Mouse (Mus musculus): ENCODE data around the gene Man1a. TPM values are rescaled to one million over a fixed set of nuclear protein-coding genes. Genes with fewer than 3 reads are reported as not detected.
A peak's percentile ranks its signal among the peaks of the same experiment; 100 is the strongest.

Man1a gene
- polyA plus RNA-seq, 1 experiment from 2014 or later: 4.1 TPM

DNA sequence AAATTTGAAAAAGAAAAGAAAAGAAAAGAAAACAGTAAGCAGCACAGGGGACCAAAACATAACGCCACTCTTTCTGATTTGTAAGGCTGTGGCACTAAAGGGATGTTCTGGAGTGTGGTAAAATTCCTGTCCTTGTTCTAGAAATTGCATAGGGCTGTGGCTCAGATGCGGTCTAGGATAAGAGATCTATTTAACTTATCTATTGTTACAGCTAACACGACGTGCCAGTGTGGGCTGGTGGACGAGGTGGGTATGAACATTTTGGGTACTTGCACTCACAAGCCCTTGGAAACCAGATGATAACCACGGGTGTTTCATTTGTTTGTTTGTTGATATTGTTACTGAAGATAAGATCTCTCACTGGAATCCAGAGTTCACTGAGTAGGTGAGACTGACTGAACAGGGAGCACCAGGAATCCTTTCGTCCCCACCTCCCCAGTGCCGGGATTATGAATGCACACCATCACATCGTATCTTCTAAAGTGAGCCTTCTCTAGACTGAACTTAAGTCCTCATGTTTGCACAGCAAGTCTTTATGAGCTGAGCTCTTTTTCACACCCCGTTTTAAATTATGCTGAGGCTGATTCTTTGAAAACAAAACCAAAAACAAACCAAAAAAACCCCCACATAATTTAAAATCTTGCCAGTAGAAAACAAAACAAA lies 38.9 kb downstream of the Man1a start:
- 72% methylated on average over 10 of the region's 10 CpGs for WGBS
- no peaks in the 10 kb centered on the region for H3K36me3 ChIP-seq
- no peak for ATAC-seq (ENCODE audit: borderline replicate concordance, extremely low read depth, low FRiP score, low TSS enrichment)
- no peak overlapping the region for H3K4me2 ChIP-seq
- peaks cover 6% of the 10 kb centered on the region; the same call in 1 of the 2 replicates for H3K4me1 ChIP-seq
- H3K4me3 ChIP-seq: no peak overlapping the region
- no peaks in the 10 kb centered on the region for H3K27me3 ChIP-seq
- no peak overlapping the region for H3K27ac ChIP-seq
- H3K9me3 ChIP-seq: no peaks in the 10 kb centered on the region
- H3K9ac ChIP-seq: no peak overlapping the region

DNA sequence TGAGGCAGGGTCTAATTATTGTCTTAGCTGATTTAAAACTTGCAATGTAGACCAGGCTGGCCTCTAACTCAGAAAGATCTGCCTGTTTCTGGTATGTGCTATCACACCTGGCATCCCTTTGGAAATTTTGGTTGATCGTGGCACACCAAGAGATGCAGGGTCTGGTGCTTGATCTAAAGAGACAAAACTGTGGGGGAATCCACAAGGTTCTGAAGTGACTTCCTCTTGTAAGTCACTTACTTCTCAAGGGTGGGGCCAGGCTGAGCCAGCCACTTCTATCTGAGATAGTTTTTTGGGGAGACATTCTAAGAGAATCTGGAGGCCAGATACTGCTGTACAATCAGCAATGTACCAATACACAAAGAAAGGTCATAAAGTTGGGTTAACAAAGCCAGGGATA lies 40.8 kb downstream of the Man1a start:
- H3K4me1 ChIP-seq: peaks cover 3% of the 10 kb centered on the region; the same call in 1 of the 2 replicates
- no peaks in the 10 kb centered on the region for H3K27me3 ChIP-seq
- no peak overlapping the region for H3K27ac ChIP-seq
- H3K36me3 ChIP-seq: no peaks in the 10 kb centered on the region
- no peak for ATAC-seq (ENCODE audit: borderline replicate concordance, extremely low read depth, low FRiP score, low TSS enrichment)
- WGBS: 92% methylated on average over 1 of the region's 1 CpGs
- H3K4me3 ChIP-seq: no peak overlapping the region
- no peaks in the 10 kb centered on the region for H3K9me3 ChIP-seq
- no peak overlapping the region for H3K9ac ChIP-seq
- no peak overlapping the region for H3K4me2 ChIP-seq

DNA sequence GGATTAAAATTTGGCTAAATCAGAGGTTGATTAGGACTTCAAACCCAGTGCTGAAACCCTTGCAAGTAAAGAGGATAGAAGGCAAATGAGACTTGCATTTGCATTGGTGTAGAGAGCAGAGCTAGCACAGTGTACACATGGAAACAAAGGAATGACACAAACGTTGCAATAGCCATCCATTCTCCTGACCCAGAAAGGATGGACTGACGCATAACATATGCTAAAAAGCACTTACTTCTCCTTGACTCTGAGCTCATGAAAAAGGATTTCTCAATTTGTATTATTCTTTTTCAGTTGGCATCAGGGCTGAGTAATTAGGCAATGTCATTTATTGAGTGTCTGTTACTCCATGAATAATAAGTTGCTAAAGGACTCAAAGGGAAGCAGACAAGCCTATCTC lies 41.6 kb downstream of the Man1a start:
- H3K4me1 ChIP-seq: no peaks in the 10 kb centered on the region
- no peak overlapping the region for H3K4me3 ChIP-seq
- no peak overlapping the region for H3K27ac ChIP-seq
- H3K9ac ChIP-seq: no peak overlapping the region
- no peaks in the 10 kb centered on the region for H3K27me3 ChIP-seq
- H3K36me3 ChIP-seq: no peaks in the 10 kb centered on the region
- ATAC-seq (ENCODE audit: borderline replicate concordance, extremely low read depth, low FRiP score, low TSS enrichment): no peak
- no peaks in the 10 kb centered on the region for H3K9me3 ChIP-seq
- no peak overlapping the region for H3K4me2 ChIP-seq
- WGBS: 58% methylated on average over 2 of the region's 2 CpGs

DNA sequence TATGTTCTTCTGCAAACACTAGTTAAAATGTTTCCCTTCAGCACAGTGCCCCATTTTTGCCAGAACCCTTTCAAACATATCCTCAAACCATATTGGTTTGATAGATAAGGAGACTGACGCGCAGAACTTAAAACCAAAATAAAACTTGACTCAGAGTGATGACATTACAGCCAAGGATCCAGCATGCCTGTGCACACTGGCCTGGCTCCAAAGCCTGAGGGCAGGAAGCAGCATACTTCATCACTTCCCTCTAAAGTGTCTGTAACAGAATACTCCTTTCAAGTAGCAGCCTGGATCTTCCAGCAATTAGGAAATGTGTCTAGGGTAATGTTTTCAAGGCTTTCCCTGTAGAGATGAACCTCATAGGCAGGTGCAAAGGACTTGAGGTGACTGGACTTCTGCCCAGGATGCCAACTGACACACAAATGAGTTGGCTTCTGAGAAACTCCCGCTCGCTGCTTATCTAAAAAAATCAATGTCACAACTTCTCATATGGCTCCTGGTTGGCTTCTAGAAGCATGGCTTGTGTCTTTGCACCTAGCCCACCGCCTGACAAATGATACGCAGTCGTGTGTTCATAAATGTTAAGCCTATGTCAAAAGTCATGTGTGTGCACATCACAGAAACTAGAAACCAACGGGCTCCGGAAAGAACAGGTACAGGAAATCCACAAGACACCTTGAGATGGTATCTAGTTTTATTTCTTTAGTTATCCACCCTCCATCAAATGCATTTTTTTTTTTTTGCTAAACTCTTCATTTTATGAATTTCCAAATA lies 43.9 kb downstream of the Man1a start:
- Histone ChIP-seq H3K9ac (no peak overlapping the region), H3K4me3 (no peak overlapping the region), H3K4me1 (no peaks in the 10 kb centered on the region), H3K27me3 (no peaks in the 10 kb centered on the region), H3K4me2 (no peak overlapping the region), H3K36me3 (no peaks in the 10 kb centered on the region), H3K9me3 (no peaks in the 10 kb centered on the region), H3K27ac (no peak overlapping the region)
- peak; percentile 67; the same call in 1 of the 2 replicates for ATAC-seq (ENCODE audit: borderline replicate concordance, extremely low read depth, low FRiP score, low TSS enrichment)
- WGBS: 70% methylated on average over 9 of the region's 9 CpGs

DNA sequence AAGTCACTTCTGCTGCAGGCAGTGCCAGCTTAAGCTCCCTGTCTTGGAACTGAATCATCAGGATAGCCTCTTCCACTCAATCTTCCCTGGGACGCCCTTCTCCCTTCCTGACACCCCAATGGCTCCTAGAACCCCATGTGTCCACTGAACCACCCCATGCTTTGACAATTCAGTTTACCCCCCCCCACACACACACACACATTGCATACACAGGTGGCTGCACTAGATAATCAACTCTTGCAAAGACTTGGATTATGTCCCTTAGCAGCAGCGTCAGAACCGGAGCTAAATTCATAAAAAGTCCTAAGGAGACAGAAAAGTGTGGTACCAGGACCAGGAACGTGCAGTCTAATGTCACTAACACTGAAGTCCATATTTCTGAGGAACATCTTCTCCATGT lies 47.5 kb downstream of the Man1a start:
- H3K27ac ChIP-seq: no peak overlapping the region
- no peaks in the 10 kb centered on the region for H3K27me3 ChIP-seq
- WGBS: 95% methylated on average over 4 of the region's 4 CpGs
- H3K9me3 ChIP-seq: no peaks in the 10 kb centered on the region
- H3K9ac ChIP-seq: no peak overlapping the region
- no peak overlapping the region for H3K4me3 ChIP-seq
- H3K4me1 ChIP-seq: no peaks in the 10 kb centered on the region
- H3K4me2 ChIP-seq: no peak overlapping the region
- no peak for ATAC-seq (ENCODE audit: borderline replicate concordance, extremely low read depth, low FRiP score, low TSS enrichment)
- H3K36me3 ChIP-seq: no peaks in the 10 kb centered on the region

DNA sequence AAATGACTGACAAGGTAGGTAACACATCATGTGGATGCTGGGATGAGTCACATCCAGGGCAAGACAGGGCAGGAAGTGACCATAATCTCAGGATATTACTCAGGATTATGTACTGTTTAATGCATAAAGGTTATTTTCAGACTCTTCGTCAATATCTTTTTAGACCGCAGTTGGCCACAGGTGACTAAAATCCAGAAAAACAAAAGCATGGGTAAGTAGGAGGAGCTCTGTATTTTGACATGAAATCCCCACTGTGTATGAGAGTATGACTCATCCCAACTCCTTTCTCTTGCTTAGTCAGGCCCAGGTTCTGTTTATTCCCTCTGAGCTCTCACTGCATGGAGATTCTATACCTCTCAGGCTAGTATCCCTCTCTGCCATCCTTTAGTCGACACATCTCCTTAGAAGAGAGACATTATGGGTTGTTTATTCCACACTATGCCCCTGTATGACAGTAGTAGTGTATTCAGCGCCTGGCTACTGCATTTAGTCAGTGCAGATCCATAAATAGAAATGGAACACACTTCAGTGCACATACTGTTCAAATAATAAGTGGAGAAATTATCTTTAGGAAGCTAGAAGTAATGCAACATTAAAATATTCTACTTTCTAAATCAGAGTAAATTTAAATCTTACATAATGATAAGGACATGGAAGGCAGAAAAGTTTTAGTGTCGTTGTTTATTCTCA lies 49.5 kb downstream of the Man1a start:
- no peaks in the 10 kb centered on the region for H3K4me1 ChIP-seq
- H3K9ac ChIP-seq: no peak overlapping the region
- WGBS: 77% methylated on average over 5 of the region's 5 CpGs
- H3K27me3 ChIP-seq: no peaks in the 10 kb centered on the region
- no peak overlapping the region for H3K4me2 ChIP-seq
- H3K4me3 ChIP-seq: no peak overlapping the region
- ATAC-seq (ENCODE audit: borderline replicate concordance, extremely low read depth, low FRiP score, low TSS enrichment): no peak
- no peaks in the 10 kb centered on the region for H3K9me3 ChIP-seq
- H3K27ac ChIP-seq: no peak overlapping the region
- H3K36me3 ChIP-seq: no peaks in the 10 kb centered on the region

DNA sequence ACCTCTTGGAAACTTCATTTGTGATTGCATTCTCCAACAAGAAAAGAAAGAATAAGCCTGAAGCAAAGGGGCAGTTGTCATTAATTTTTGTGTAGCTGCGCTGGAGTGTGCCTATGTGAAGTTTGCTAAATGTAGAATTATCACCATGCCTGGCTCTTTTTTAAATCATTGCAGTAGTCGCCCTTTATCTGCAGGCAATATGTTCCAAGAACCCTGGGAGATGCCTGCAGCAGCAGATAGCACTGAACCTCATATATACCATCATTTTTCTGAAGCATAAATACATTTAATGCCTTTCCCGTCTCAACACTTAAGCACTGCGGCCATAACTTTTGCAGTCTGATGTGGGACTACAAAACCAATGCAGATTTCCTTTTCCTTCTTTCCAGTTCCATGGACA lies 50.3 kb downstream of the Man1a start:
- H3K9me3 ChIP-seq: no peaks in the 10 kb centered on the region
- no peaks in the 10 kb centered on the region for H3K36me3 ChIP-seq
- H3K27me3 ChIP-seq: no peaks in the 10 kb centered on the region
- no peak overlapping the region for H3K9ac ChIP-seq
- no peak overlapping the region for H3K27ac ChIP-seq
- H3K4me1 ChIP-seq: no peaks in the 10 kb centered on the region
- H3K4me2 ChIP-seq: no peak overlapping the region
- no peak overlapping the region for H3K4me3 ChIP-seq
- WGBS: 86% methylated on average over 4 of the region's 4 CpGs
- no peak for ATAC-seq (ENCODE audit: borderline replicate concordance, extremely low read depth, low FRiP score, low TSS enrichment)

DNA sequence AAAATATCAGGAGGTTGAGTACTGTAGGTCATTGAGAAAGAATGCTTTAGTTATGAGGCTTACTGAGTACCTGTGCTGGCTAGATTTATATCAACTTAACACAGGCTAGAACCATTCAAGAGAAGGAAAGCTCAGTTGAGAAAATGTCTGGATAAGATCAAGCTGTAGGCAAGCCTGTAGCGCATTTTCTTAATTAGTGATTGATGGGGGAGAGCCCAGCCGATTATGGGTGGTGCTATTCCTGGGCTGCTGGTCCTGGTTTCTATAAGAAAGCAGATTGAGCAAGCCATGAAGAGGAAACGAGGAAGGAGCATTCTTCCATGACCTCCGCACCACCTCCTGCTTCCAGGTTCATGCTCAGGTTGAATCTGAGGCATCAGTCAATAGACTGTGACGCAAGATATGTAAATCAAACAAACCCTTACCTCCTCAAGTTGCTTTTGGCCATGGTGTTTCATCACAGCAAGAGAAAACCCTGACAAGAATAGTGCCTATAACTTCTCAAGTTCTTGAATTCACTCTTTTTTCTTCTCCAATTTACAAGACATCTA lies 58.4 kb downstream of the Man1a start:
- H3K9me3 ChIP-seq: no peaks in the 10 kb centered on the region
- H3K27ac ChIP-seq: no peak overlapping the region
- H3K27me3 ChIP-seq: no peaks in the 10 kb centered on the region
- no peak overlapping the region for H3K4me2 ChIP-seq
- no peaks in the 10 kb centered on the region for H3K4me1 ChIP-seq
- no peak overlapping the region for H3K4me3 ChIP-seq
- H3K36me3 ChIP-seq: no peaks in the 10 kb centered on the region
- WGBS: 65% methylated on average over 5 of the region's 5 CpGs
- ATAC-seq (ENCODE audit: borderline replicate concordance, extremely low read depth, low FRiP score, low TSS enrichment): no peak
- no peak overlapping the region for H3K9ac ChIP-seq

DNA sequence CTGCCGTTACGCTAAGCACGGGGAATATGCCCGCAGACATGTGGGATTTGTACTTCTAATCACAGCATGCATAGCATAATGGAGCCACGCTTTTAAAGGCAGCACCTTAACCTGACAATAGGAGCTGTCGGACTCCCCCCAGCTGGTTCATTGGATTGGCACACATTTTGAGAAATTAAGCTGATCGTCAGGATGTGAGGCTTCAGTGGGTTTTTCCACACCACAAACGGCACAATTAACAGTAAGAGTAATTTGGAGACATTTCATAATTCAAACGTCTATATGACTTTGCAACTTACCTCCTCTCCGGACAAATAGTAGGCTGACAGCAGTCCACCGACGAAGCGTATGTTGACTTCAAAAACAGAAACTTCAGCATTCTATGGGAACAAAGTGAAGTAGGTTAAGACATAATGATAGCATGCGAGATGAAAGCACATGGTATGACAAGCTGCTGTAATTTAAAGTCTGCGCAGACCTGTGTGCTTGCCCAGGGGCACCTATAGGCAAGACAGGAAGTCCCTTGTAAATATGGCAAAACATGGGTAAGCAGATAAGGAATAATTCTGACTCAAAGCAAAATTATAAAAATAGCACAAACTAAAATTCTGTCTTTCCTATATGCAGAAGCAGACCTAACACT lies 62.2 kb downstream of the Man1a start:
- no peak for ATAC-seq (ENCODE audit: borderline replicate concordance, extremely low read depth, low FRiP score, low TSS enrichment)
- no peaks in the 10 kb centered on the region for H3K36me3 ChIP-seq
- no peaks in the 10 kb centered on the region for H3K9me3 ChIP-seq
- no peak overlapping the region for H3K4me2 ChIP-seq
- no peak overlapping the region for H3K27ac ChIP-seq
- H3K9ac ChIP-seq: no peak overlapping the region
- 78% methylated on average over 15 of the region's 15 CpGs for WGBS
- no peaks in the 10 kb centered on the region for H3K27me3 ChIP-seq
- no peak overlapping the region for H3K4me3 ChIP-seq
- no peaks in the 10 kb centered on the region for H3K4me1 ChIP-seq

DNA sequence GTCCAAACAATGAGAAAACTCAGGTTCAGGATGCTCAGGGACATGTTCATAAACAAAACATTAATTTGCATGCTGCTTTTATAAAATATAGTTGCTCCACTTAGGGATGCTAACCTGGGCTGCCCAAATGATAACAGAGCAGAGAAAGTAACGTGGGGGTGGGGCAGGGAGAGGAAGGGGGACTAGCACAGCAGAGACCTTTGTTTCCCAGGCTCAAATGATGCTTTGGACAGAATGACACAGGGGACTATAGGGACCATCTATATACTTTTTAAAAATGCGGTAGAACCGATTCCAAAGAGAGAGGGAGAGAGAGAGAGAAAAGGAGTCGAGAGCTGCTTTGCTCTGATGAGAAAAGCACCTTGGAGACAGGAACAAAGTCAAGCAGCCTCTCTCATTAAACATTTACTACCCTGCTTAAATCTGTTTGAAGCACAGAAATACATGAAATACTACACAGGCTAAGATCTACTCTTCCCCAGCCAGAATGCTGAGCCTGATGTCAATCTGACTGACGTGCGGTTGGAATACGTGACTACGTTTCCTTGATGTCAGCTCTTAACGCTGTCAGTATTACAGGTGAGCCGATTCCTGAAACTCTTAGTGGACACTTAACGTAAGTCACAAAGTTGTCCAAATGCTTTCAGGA lies 63.1 kb downstream of the Man1a start:
- no peak for ATAC-seq (ENCODE audit: borderline replicate concordance, extremely low read depth, low FRiP score, low TSS enrichment)
- Histone ChIP-seq H3K36me3 (no peaks in the 10 kb centered on the region), H3K4me1 (no peaks in the 10 kb centered on the region), H3K4me2 (no peak overlapping the region), H3K27me3 (no peaks in the 10 kb centered on the region), H3K9me3 (no peaks in the 10 kb centered on the region), H3K27ac (no peak overlapping the region), H3K4me3 (no peak overlapping the region), H3K9ac (no peak overlapping the region)
- 72% methylated on average over 11 of the region's 11 CpGs for WGBS

DNA sequence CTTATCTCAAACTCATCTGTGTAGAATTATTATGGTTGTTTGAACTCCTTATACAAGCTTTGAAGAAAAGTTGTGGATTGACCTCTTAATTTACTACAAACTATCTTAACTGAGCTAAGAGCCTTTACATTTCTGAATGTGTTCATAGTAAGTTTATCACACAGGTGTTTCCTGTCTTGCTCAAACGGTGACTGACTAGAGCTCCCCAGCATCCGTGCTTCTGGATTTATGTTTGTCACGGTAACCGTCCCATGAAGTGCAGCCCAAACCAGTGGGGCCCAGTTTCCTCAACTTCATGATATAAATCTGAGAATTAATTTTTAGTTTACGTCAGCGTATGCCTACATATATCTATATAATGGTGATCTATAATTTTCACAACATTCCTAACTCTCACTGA lies 67.3 kb downstream of the Man1a start:
- Histone ChIP-seq H3K4me2 (no peak overlapping the region), H3K9me3 (no peaks in the 10 kb centered on the region), H3K27ac (no peak overlapping the region), H3K36me3 (no peaks in the 10 kb centered on the region), H3K4me1 (no peaks in the 10 kb centered on the region), H3K4me3 (no peak overlapping the region), H3K27me3 (no peaks in the 10 kb centered on the region), H3K9ac (no peak overlapping the region)
- no peak for ATAC-seq (ENCODE audit: borderline replicate concordance, extremely low read depth, low FRiP score, low TSS enrichment)
- WGBS: 60% methylated on average over 6 of the region's 6 CpGs

Data from lung, embryonic 15.5 days (tissue).